Mouse (Mus musculus) embryonic facial prominence, embryonic 10.5 days (tissue): Measurements from ENCODE around the gene Ctrb1. TPM values are rescaled to one million over a fixed set of nuclear protein-coding genes. Genes with fewer than 3 reads are reported as not detected.

ENCODE experiments used
- DNase-seq: peaks from one replicate; pipeline ENCODE4 v3.0.0-alpha.2; 2017; ENCODE audit warnings: low spot score
- H3K27ac ChIP-seq: fragments of 300-500 bp; sonication (generic); replicated peaks from 2 replicates; pipeline ENCODE4 v1.5.1; 2016; ENCODE audit warnings: mild to moderate bottlenecking
- H3K27me3 ChIP-seq: fragments of 300-500 bp; sonication (generic); replicated peaks from 2 replicates; pipeline ENCODE4 v1.6.1; 2016; ENCODE audit warnings: low read depth, mild to moderate bottlenecking; ENCODE audit not compliant: poor library complexity, severe bottlenecking
- H3K36me3 ChIP-seq: fragments of 300-500 bp; sonication (generic); replicated peaks from 2 replicates; pipeline ENCODE4 v1.6.1; 2016; ENCODE audit warnings: mild to moderate bottlenecking, moderate library complexity
- H3K4me1 ChIP-seq: fragments of 300-500 bp; sonication (generic); 2 replicates; pipeline ENCODE4 v1.6.1; 2016
- H3K4me3 ChIP-seq: fragments of 300-500 bp; sonication (generic); 2 replicates; pipeline ENCODE4 v1.5.1; 2016; ENCODE audit warnings: mild to moderate bottlenecking, moderate library complexity
- H3K9me3 ChIP-seq: fragments of 300-500 bp; sonication (generic); 2 replicates; pipeline ENCODE4 v1.6.1; 2016; ENCODE audit warnings: mild to moderate bottlenecking
- WGBS: fragments of 180-500 bp; shearing (Covaris S2); methylation state at CpG from one replicate; pipeline ENCODE4 v1.1.7; 2016; 5-methylcytosine and 5-hydroxymethylcytosine counted together
- polyA plus RNA-seq: library from polyadenylated mRNA; unstranded; fragments of >200 nt; fragmentation: Nextera tagmentation; extraction: Ambion mirVana; gene quantifications from 2 replicates; pipeline ENCODE4 v1.2.1, GENCODE M21; 2016

Ctrb1 gene
- polyA plus RNA-seq: not detected in 2 replicates

GRCm38 (mm10) chr8:111690960-111691445 lies at the start of gene Ctrb1:
Ctrb1 (minus strand) TSS chr8:111691010.
- no peak for DNase-seq
- Histone ChIP-seq H3K27ac (no peak within 1 kb of the TSS), H3K4me3 (no peak within 1 kb of the TSS), H3K27me3 (no peaks in the 10 kb centered on the region), H3K9me3 (no peaks in the 10 kb centered on the region; the same call in 1 of the 2 replicates), H3K4me1 (peaks cover 6% of the 10 kb centered on the region), H3K36me3 (no peaks in the 10 kb centered on the region)
- WGBS: 82% methylated on average over 2 of the region's 2 CpGs

DNA sequence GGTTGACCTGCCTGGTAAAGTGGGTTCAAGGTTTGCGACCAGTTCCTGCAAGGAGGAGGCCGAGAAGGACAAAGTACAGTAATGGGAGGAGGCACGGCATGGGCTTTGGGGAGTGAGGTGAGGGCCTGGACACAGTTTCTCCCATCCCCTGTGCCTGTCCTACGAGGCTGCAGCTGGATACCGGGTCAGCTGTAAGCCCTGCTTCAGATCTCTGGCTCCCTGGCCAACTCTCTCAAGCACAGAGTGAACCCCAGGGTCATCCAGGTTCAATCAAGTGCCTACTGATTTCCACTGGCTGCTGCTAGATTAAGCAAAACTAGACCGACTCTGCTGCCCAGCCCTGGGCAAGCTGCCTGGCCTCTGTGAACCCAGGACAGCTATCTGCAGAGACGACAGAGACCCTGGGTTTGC lies 49.5 kb upstream of the Ctrb1 start:
- H3K4me3 ChIP-seq: peak overlapping the region; percentile 98; the same call in 1 of the 2 replicates

DNA sequence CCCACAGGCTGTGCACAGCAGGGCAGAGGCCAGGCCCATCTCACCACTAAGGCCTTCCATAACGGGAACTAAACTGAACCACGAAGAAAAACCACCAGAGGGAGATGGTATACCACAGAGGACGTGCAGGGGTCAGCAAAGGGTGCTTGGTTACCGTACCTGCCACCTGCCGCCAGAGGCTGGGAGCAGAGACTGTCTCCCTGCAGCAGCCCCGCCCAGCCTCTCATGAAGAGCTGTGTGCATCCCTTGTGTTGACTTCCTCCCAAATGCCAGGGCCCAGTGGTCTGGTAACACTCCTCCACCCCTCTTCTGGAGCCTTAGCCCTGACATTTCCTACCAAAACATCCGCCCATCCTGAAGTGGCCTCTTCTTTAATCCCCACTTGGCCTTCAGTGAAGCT lies 48.8 kb upstream of the Ctrb1 start:
- peaks cover 91% of the 10 kb centered on the region for H3K4me1 ChIP-seq
- no peak for DNase-seq
- H3K36me3 ChIP-seq: peaks cover 28% of the 10 kb centered on the region
- H3K27me3 ChIP-seq: peaks cover 3% of the 10 kb centered on the region; the same call in 1 of the 2 replicates
- no peaks in the 10 kb centered on the region for H3K9me3 ChIP-seq
- WGBS: 50% methylated on average over 7 of the region's 7 CpGs
- 0 out of 2 replicates have a peak overlapping the region, but pooled peaks have one; percentile 3 for H3K27ac ChIP-seq
- peak overlapping the region; percentile 98; the same call in 1 of the 2 replicates for H3K4me3 ChIP-seq

More for the DNA sequence above, 49.5 kb upstream of the Ctrb1 start:
- H3K36me3 ChIP-seq: peaks cover 28% of the 10 kb centered on the region
- no peaks in the 10 kb centered on the region for H3K9me3 ChIP-seq
- H3K4me1 ChIP-seq: peaks cover 91% of the 10 kb centered on the region
- no peak for DNase-seq
- H3K27me3 ChIP-seq: peaks cover 6% of the 10 kb centered on the region; the same call in 1 of the 2 replicates
- 69% methylated on average over 7 of the region's 7 CpGs for WGBS
- H3K27ac ChIP-seq: 0 out of 2 replicates have a peak overlapping the region, but pooled peaks have one; percentile 26

DNA sequence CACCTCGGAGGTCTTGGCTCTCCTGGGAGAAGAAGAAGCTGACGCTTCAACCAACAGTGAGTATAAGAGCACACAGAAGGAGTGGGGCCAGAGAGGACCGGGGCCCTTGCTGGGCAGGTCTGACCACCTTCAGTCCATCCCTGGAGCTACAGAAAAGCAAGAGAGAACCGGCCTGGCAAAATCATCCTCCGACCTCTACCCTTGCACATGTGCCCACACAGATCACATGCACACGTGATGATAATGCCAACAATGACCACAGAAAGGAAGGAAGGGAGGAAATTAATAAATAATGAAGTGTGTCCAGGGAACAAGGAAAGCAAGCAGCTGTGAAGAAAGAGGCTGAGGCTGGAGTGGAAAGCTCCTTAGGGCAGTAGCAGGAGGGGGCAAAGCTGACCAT lies 48.1 kb upstream of the Ctrb1 start:
- H3K27ac ChIP-seq: 0 out of 2 replicates have a peak overlapping the region, but pooled peaks have one; percentile 3
- peaks cover 28% of the 10 kb centered on the region for H3K36me3 ChIP-seq
- DNase-seq: no peak
- peaks cover 91% of the 10 kb centered on the region for H3K4me1 ChIP-seq
- H3K27me3 ChIP-seq: no peaks in the 10 kb centered on the region
- no peaks in the 10 kb centered on the region for H3K9me3 ChIP-seq
- WGBS: 75% methylated on average over 6 of the region's 6 CpGs
- no peak overlapping the region for H3K4me3 ChIP-seq

GRCm38 (mm10) chr8:111736321-111736720 lies 45.5 kb upstream of the Ctrb1 start:
- H3K9me3 ChIP-seq: no peaks in the 10 kb centered on the region
- H3K4me1 ChIP-seq: peaks cover 95% of the 10 kb centered on the region
- WGBS: 59% methylated on average over 7 of the region's 7 CpGs
- no peaks in the 10 kb centered on the region for H3K27me3 ChIP-seq
- peaks cover 28% of the 10 kb centered on the region for H3K36me3 ChIP-seq
- peak overlapping the region; percentile 92 for H3K27ac ChIP-seq
- DNase-seq: no peak
- no peak overlapping the region for H3K4me3 ChIP-seq

DNA sequence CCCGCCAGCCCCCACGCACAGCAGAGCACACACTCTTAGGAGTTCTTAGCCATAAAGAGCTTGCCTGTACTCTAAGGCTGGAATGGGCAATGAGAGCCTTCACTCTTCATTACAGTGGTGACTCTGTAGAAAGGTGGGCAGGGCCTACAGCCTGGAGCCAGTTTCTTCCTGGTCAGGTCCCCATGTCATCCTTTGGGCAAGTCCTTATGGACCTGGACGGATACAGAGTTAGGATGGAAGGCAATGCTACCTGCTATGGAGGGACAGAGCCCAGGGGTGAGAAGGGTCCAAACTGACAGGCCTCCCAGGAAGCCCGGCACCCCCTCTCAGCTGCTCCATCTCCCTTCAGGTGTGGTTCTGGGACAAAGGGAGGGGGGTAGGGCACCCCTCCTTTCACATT lies 45.0 kb upstream of the Ctrb1 start:
- no peaks in the 10 kb centered on the region for H3K9me3 ChIP-seq
- 72% methylated on average over 4 of the region's 4 CpGs for WGBS
- no peak for DNase-seq
- peak overlapping the region; percentile 92 for H3K27ac ChIP-seq
- H3K4me1 ChIP-seq: peaks cover 95% of the 10 kb centered on the region
- H3K4me3 ChIP-seq: no peak overlapping the region
- H3K36me3 ChIP-seq: peaks cover 23% of the 10 kb centered on the region
- H3K27me3 ChIP-seq: no peaks in the 10 kb centered on the region

GRCm38 (mm10) chr8:111735335-111735761 lies 44.5 kb upstream of the Ctrb1 start:
- Histone ChIP-seq H3K36me3 (peaks cover 21% of the 10 kb centered on the region), H3K4me3 (no peak overlapping the region), H3K9me3 (no peaks in the 10 kb centered on the region), H3K27me3 (no peaks in the 10 kb centered on the region), H3K4me1 (peaks cover 95% of the 10 kb centered on the region), H3K27ac (peak overlapping the region; percentile 92)
- no peak for DNase-seq
- WGBS: 43% methylated on average over 8 of the region's 8 CpGs

GRCm38 (mm10) chr8:111734244-111734960 lies 43.6 kb upstream of the Ctrb1 start:
- Histone ChIP-seq H3K4me3 (peak overlapping the region; percentile 87), H3K27me3 (no peaks in the 10 kb centered on the region), H3K36me3 (peaks cover 12% of the 10 kb centered on the region), H3K4me1 (peaks cover 95% of the 10 kb centered on the region), H3K9me3 (no peaks in the 10 kb centered on the region), H3K27ac (peak overlapping the region; percentile 92)
- 48% methylated on average over 6 of the region's 6 CpGs for WGBS
- no peak for DNase-seq

GRCm38 (mm10) chr8:111733581-111734243 lies 42.9 kb upstream of the Ctrb1 start:
- H3K9me3 ChIP-seq: no peaks in the 10 kb centered on the region
- whole genome bisulfite sequencing: 3% methylated on average over 5 of the region's 5 CpGs
- peak overlapping the region; percentile 87 for H3K4me3 ChIP-seq
- H3K27me3 ChIP-seq: no peaks in the 10 kb centered on the region
- DNase-seq: peak; percentile 72
- H3K36me3 ChIP-seq: peaks cover 7% of the 10 kb centered on the region
- peak overlapping the region; percentile 92 for H3K27ac ChIP-seq
- peaks cover 92% of the 10 kb centered on the region for H3K4me1 ChIP-seq

DNA sequence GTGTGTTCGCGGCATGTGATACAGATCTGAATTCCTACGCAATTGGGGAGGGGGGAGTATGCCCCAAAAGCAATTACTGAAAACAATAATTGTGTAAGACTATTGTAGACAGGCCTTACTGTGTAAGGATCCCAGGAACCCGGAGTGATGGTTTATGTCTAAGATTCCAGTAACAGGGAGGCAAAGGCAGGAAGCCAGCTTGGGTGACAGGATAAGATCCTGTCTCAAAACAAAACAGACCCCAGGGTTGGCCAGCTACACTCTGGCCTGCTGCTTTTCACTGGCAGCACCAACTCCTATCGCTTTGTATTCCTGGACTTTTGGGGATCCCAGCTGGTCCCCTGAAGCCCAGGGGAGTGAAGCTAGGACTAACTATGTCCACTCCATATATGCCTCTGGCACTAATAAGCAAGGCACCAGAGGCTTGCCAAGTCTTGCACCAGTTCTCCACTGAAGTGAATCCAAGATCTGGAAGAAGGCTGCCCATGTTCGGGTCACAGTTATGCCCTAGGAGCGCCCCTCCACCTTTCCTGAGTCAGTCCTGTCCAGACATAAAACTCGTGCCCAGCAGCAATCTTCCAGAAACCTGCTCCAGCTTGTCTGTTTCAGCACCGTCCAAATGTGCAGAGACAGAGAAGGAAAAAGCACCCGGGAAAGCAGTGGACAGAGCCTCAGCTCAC lies 41.7 kb upstream of the Ctrb1 start:
- WGBS: 25% methylated on average over 10 of the region's 10 CpGs
- peak overlapping the region; percentile 87 for H3K4me3 ChIP-seq

DNA sequence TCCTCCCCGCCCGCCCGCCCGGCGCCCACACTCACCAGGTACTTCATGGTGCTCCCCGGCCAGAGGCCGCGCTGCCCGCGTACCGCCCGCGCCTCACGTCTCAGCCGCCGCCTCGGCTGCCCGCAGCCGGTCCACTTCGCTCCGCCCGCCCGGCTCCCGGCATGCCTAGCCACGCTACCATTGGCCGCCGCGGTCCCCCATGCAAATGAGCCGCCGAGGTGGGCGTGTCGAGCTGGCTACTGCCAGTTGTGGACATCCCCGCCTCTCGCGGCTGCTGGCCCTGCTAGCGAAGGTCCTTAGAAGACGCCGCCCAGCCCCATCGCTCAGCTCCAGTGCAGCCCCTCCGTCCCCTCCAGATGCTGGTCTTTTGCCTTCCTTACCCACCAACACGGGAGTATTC lies 41.2 kb upstream of the Ctrb1 start:
- H3K9me3 ChIP-seq: no peaks in the 10 kb centered on the region
- peaks cover 91% of the 10 kb centered on the region for H3K4me1 ChIP-seq
- 0 out of 2 replicates have a peak, but pooled peaks cover 3% of the 10 kb centered on the region for H3K36me3 ChIP-seq
- peak; percentile 99 for DNase-seq
- under 1% methylated on average over 41 of the region's 41 CpGs for WGBS
- peak overlapping the region; percentile 87 for H3K4me3 ChIP-seq
- H3K27ac ChIP-seq: peak overlapping the region; percentile 92
- H3K27me3 ChIP-seq: no peaks in the 10 kb centered on the region

More for the DNA sequence above, 41.7 kb upstream of the Ctrb1 start:
- peaks cover 91% of the 10 kb centered on the region for H3K4me1 ChIP-seq
- H3K27ac ChIP-seq: peak overlapping the region; percentile 92
- H3K36me3 ChIP-seq: peaks cover 8% of the 10 kb centered on the region
- no peak for DNase-seq
- no peaks in the 10 kb centered on the region for H3K9me3 ChIP-seq
- H3K27me3 ChIP-seq: no peaks in the 10 kb centered on the region
